Mouse (Mus musculus) kidney, adult 8-10 months (tissue): ENCODE data around the gene Gm20431.

Experiments
- DNase-seq, 2 experiments: peaks; one replicate each; pipeline ENCODE4 v3.0.0; 2022

Gene Gm20431

DNA sequence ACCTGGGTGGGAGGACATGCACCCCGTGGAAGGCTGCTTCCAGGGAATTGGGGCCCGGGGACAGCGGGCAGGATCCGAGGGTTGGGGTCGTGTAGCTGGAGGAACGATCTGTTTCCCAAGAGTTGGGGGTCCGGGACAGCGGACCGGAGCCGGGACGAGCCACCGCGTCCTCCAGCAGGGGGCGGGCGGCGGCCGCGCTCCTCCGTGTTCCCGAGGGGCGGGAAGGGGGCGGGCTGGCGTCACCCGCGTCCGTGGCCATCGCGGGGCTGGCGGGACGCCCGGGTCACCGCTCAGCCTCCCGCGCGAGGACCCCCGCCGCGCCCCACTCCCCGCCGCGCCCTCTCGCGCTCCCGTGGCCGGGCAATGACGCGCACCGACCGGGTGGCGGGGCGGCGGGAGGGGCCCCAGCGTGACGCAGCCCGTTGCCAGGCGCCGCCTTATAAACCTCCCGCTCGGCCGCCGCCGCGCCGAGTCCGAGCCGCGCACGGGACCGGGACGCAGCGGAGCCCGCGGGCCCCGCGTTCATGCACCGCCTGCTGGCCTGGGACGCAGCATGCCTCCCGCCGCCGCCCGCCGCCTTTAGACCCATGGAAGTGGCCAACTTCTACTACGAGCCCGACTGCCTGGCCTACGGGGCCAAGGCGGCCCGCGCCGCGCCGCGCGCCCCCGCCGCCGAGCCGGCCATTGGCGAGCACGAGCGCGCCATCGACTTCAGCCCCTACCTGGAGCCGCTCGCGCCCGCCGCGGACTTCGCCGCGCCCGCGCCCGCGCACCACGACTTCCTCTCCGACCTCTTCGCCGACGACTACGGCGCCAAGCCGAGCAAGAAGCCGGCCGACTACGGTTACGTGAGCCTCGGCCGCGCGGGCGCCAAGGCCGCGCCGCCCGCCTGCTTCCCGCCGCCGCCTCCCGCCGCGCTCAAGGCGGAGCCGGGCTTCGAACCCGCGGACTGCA, 27.5 kb upstream of the Gm20431 start, which contains the start of gene Cebpb:
Cebpb (plus strand) TSS at position 418 of the 954 bp plus-strand sequence.
- peak; percentile 73 to 84 for DNase-seq

- no peak for DNase-seq
Measured at GRCm38 (mm10) chr2:167688126-167688497, 26.8 kb upstream of the Gm20431 start.

- no peak for DNase-seq
Measured at GRCm38 (mm10) chr2:167687651-167688101, 26.4 kb upstream of the Gm20431 start.

DNA sequence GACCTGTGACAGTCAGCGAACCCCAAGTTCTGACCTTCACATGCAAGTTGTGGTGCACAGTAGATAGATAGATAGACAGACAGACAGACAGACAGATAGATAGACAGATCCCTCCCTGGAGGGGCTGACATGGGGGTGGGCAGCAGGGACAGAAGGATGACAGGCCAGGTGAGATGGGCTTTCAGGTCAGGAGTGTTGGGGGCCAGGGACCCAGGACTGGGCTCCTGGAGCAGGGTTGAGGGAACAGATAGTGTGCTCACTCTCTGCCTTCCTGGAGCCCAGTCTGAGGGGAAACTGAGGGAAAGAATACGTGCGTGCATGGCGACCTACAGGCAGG, 25.9 kb upstream of the Gm20431 start:
- no peak for DNase-seq

DNA sequence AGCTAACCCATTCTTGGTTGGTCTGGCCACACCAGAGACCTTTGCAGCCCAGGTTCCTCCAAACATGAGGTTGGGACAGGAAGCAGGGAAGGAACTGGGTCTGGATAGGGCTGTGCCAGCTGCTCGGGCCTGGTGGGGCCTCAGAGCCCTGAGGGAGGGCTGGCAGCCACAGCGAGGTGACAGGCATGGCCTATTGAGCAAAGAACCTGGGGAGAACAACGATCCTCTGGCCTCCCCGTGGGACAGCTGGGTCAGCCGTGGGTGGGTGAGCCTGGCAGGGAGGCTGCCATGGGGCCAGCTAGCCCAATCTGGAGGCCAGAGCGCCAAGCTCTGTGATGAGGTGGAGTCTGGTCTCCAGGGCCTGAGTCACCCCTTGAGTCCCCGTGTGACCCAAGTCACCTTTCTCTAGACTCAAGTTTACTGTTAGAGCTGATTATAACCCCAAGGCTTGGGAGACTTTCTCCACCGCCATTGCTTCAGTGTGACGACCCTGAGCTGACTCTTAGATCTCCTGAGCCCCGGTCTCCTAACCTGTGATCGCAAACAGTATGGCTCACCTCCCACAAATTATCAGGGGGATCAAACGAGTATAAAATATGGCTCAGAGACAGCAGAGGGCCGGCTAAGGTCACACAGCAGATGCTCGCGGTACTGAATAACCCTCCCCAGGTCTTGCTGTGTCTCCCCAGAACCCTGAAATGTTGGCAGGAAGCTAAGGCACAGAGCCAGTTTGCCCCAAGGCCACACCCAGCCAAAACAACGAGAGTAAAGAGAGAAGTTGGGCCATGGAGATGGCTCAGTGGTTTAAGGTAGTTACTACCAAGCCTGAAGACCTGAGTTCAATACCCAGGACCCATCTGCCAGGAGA, 25.3 kb upstream of the Gm20431 start:
- no peak for DNase-seq

DNA sequence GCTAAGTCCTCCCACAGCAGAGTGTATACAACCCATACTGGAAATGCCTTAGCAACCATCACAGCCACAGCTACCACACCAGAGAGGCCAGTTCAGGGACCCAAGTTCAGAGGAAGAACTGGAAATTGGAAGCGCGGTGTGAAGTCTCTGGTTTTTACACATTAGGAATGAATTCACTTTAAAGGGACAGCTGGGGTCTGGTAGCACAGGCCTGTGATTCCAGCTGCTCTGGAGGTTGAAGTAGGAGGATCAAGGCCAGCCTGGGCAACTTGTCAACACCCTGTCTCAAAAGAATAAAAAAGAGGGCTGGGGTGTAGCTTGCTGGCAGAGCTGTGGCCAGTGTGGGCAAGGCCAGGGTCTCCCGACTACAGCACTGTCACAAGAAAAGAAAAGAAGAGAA, 24.6 kb upstream of the Gm20431 start:
- DNase-seq, result no peak

GRCm38 (mm10) chr2:167685137-167685536, 23.8 kb upstream of the Gm20431 start:
- peak; percentile 90 to 99 for DNase-seq

GRCm38 (mm10) chr2:167683721-167684120, 22.4 kb upstream of the Gm20431 start:
- no peak for DNase-seq

DNA sequence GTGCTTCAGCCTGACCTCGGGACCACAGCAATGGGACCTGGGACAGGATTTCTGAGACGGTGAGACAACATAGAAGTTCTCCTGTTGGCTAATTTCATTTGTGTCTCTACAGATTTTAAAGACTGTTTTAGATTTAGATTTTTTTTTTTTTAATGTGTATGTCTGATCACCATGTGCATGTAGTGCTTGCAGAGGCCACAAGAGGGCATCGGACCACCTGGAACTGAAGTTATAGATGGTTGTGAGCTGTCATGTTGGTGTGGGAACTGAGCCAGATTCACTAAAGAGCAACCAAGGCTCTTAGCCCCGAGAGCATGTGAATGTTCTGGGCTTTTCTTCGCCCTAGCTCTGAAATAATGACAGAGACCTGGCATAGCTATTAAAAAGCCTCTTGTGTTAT, 19.4 kb upstream of the Gm20431 start:
- peak in 1 of 2 experiments; percentile 77 for DNase-seq

- DNase-seq, result peak in 1 of 2 experiments; percentile 82
Measured at GRCm38 (mm10) chr2:167679902-167680430, 18.7 kb upstream of the Gm20431 start.

GRCm38 (mm10) chr2:167678600-167678999, 17.3 kb upstream of the Gm20431 start:
- no peak for DNase-seq

DNA sequence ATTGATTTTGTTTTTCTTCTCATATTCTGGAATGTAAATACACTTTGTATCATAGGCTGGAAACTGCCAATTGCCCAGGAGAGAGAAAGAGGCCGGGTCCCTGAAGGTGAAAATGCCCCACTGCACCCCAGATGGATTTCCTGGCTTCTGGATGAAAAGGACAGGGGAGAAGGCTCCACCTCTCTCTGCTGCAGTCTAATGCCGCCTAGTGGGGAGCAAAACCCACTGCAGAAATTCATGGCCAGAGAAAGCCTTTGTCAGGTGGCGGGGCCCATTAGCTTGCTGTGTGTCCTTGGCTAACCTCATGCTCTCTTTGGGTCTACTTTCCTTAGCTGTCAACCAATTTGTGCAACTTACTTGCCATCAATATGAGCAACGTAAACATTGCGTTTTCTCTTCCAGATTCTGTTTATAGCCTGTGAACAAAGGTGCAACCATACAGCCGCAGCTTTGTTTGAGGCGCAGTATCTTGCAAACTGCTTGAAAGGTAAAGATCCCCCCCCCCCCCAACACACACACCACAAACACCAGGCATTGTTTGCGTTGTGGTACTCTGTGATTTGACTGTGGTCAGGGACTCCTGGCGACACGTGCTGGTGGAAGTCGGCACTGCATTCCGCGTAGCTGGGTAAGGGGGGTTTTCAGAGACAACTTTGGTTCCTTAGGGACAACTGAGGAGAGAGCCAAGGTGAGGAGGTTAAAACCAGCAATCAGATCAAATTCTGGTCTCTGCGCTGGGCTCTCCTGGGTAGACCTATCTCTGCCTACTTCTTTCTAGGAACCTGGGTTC, 14.0 kb upstream of the Gm20431 start:
- DNase-seq, result no peak

DNA sequence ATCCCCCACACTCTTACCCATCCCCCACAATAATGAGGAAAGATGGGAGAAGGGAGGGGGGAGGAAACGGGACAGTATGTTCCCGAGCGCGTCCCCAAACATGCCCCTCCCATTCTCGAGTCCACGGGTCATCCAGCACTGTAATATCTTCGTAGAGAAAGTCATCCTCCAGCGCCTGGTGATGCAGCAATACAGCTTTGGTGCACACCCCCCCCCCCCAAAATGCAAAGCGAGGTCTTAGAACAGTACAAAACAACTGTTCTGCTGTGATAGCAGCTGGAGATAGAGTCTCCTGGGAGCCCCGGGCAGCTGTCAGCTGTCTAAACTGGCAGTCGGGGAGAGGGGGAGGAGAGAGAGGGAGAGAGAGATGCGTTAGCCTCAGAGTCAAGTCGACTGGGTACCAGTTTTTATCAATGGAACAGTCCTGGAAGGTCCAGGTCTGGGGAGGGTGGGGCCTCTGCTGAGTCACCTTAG, 11.0 kb upstream of the Gm20431 start:
- no peak for DNase-seq

DNA sequence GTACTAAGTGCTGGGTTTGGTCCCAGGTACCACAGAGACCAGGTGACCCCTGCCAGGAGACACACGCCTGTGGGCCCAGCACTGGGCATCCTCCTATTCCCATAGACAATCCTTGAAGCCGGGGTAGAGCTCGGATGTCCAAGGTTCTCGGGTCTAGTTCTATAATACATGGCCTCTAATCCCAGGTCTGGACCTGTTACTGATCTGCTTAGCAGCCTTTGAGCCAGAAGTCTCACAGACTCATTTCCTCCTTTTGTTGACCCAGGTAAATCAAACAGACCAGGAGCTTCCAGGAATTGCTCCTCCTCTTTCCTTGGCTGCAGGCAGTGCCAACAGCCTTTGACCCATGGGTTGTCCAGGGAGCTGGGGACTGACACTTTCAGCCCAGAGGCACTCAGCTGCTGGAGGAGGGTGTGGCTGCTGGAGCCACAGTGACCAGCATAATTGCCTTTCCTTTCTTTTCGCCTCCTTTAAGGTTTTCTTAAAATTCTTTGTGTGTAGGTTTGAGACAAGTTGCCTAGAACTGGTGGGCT, 9.9 kb upstream of the Gm20431 start:
- DNase-seq, result peak; percentile 82 to 88

DNA sequence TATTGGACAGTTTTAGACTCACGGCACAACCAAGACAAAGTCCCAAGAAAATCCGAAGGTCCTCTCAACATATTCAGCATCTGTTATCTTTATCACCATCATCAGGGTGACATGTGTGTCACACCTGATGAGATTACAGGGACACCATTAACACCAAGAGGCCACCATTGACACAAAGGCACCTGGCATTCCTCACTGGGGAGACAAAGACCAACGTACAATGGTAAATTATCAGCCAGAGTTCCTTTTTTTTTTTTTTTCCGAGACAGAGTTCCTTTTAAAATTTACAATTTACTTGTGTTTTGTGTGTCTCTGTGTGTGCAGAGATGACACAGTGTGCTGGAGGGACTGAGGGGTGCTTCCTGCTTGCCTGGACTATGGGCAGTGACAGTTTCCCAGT, 8.1 kb upstream of the Gm20431 start:
- DNase-seq, result no peak

GRCm38 (mm10) chr2:167668426-167668825, 7.1 kb upstream of the Gm20431 start:
- peak; percentile 78 to 83 for DNase-seq

DNA sequence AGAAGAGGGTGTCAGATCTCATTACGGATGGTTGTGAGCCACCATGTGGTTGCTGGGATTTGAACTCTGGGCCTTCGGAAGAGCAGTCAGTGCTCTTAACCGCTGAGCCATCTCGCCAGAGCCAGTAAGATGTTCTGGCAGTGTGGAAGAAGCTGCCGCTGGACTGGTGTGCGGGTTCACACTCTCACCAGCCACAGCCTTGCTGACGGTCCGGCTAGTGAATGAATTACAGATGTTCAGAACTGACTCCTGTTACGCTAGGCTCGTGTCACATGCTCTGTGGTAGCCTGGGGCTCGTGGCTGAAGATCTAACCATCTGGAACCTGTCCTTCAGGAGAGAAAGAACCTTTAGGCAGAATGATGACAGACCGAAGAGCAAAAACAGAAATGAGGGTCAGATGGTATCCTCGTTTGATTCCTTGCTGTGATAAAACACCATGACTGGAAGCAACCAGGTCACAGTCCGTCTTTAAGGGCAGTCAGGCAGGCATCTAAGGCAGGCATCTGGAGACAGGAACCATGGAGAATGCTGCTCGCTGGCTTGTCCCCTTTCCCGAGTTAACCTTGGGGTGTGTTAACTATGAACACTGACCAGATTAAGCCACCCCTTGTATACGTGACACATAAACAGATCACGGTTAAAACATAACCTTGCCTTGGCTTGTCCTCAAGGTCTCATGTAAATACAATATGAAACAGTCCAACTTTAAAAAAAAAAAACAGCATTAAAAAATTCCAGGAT, 4.8 kb upstream of the Gm20431 start:
- DNase-seq, result peak; percentile 88 to 89

DNA sequence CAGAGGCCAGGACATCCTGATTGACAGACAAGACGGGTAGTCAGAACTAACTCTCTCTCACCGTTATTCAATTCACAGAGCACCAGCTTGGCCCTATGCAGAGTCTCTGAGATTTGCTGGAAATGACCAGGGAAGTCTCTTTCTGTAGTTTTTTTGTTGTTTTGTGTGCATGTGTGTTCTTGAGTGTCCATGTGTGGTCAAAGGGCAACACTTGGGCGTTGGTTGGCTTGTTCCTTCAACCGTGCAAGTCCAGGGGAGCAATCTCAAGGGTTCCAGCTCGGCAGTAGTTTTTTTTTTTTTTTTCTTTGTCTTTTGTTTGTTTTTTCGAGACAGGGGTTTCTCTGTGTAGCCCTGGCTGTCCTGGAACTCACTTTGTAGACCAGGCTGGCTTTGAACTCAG, 1.4 kb upstream of the Gm20431 start:
- peak; percentile 63 to 74 for DNase-seq

DNA sequence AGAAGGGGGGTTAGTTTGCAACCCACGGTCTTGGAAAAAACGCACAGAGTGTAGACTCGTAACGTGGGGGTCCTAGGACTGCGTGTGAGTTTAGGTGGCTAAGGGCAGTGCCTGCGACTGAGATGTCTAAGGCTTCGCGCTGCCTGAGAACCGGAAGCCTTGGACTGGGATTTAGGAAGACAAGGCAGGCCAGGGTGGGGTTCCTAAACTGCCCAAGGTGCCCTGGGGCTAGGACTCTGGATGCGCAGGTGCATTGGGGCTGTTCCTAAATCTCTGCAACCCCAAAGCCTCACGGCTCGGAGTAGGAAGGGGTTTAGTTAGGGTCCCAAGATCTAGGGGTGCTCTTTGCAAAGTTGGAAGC, 705 bp downstream of the Gm20431 start:
- DNase-seq, result no peak

DNA sequence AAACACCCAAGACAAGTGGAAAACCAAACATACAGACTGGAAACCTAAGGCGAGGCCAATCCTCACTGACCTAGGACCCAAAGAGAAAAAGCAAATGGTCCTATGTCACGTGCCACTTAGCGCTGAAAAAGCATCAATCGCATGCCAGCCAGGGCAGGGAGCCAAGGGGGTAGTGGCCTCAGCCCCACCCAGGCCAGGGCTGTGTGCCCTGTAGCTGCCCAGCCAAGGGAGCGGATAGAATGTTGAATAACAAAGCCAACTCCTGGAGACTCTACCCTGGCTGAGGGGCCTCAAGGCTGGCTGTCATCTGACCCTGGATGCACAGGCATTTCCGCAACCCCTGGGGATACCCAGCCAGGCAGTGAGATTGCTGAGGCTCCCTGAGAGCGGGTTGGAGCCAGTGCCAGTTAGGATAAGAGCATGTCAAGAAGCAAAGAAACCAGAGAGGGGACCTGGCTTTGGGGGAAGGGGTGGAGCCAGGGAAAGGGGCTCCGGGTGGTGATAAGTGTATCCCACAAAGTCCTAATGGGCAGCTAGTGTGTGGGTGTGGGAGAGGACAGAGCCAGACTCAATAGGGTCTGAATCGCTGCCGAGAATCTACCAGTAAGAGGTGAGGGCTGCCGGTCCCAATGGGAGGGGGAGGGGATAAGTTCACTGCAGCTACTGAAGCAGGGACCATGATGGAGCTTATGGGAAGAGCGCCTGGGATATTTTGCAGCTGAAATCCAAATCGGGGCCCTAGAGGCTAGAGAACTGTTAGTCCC, 1.3 kb downstream of the Gm20431 start:
- peak; percentile 92 to 93 for DNase-seq
